Mouse (Mus musculus): Measurements from ENCODE around the gene Scgb2b19.
"Not testable (repeated sequence)": the region's sequence is repeated elsewhere in the genome, so short reads cannot be mapped to it uniquely, and the experiment has no call there.

Scgb2b19 gene

DNA sequence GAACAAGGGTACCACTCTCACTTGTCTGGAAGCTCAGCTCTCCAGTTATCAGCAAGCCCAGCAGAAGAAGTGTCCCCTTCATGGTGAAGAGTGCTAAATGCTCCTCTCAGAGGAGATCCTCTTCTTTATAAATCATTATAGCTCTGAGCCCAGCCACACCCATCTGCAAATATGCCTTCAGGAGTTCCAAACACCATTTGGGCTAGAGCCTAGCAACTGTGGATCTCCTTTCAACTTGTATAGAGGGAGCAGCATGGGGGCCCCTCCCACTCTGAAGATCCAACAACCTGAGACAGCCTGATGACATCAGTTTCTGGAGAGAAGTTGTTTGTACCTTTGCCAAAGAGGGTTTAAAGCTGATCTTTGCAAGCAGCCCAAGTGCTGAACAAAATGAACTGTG is at the start of gene Scgb2b19:
TSS of gene Scgb2b19 (minus strand) at position 101 of the 400 bp plus-strand sequence.
- DNase-seq (ENCODE audit: low spot score in 2 of 2): not testable (repeated sequence)

DNA sequence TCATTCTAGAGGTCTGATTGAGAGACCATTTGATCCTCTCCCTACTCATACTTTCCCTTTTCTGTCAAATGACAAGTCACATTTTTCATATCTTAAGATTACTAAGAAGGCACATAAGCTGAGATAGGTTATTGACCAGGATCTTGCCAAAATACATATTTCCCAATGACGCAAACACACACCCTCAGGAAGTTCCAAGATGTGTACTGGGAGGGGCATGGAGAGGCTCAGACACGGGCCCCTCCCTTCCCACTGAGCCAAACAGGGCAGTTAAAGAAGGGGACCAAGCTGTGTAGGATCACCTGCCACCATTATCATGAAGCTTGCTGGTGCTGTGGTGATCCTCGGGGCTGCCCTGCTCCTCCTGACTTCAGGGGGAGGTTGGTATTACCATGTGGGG is 6.9 kb upstream of the Scgb2b19 start, which contains the start of gene Scgb1b19:
TSS of gene Scgb1b19 (plus strand) at position 301 of the 400 bp plus-strand sequence.
- DNase-seq (ENCODE audit: low spot score in 2 of 2): not testable (repeated sequence)
